Mouse (Mus musculus) lung, embryonic 14.5 days (tissue): Measurements from ENCODE around the gene Ctbp2. TPM values are rescaled to one million over a fixed set of nuclear protein-coding genes. Genes with fewer than 3 reads are reported as not detected.
A peak's percentile ranks its signal among the peaks of the same experiment; 100 is the strongest.

ENCODE experiments used
- ATAC-seq: fragments of 200-750 bp; cut with Nextera tagmentation; 2 replicates; pipeline ENCODE4 v1.8.0; 2017; ENCODE audit warnings: mild to moderate bottlenecking, moderate TSS enrichment, moderate library complexity; ENCODE audit not compliant: insufficient read depth
- DNase-seq: peaks from one replicate; pipeline ENCODE4 v3.0.0-alpha.2; 2015
- H3K27ac ChIP-seq: fragments of 300-500 bp; sonication (generic); 2 replicates; pipeline ENCODE4 v1.5.1; 2014; ENCODE audit warnings: low read depth, mild to moderate bottlenecking, moderate library complexity
- H3K27me3 ChIP-seq: fragments of 300-500 bp; sonication (generic); 2 replicates; pipeline ENCODE4 v1.6.1; 2014; ENCODE audit warnings: low read length, control low read depth; ENCODE audit not compliant: insufficient read depth
- H3K36me3 ChIP-seq: fragments of 300-500 bp; sonication (generic); 2 replicates; pipeline ENCODE4 v1.6.1; 2014; ENCODE audit warnings: control low read depth; ENCODE audit not compliant: insufficient read depth
- H3K4me1 ChIP-seq: fragments of 300-500 bp; sonication (generic); 2 replicates; pipeline ENCODE4 v1.6.1; 2014; ENCODE audit warnings: antibody characterized with exemption, control low read depth; ENCODE audit not compliant: insufficient read depth
- H3K4me2 ChIP-seq: fragments of 300-500 bp; sonication (generic); 2 replicates; pipeline ENCODE4 v1.6.1; 2014; ENCODE audit warnings: mild to moderate bottlenecking
- H3K4me3 ChIP-seq: fragments of 300-500 bp; sonication (generic); 2 replicates; pipeline ENCODE4 v1.5.1; 2014; ENCODE audit warnings: low read depth, low read length
- H3K9ac ChIP-seq: fragments of 300-500 bp; sonication (generic); 2 replicates; pipeline ENCODE4 v1.6.1; 2014
- H3K9me3 ChIP-seq: fragments of 300-500 bp; sonication (generic); 2 replicates; pipeline ENCODE4 v1.6.1; 2016; ENCODE audit warnings: low read depth, low read length, control low read depth
- CTCF ChIP-seq: IDR thresholded peaks from 2 replicates; pipeline ENCODE4 v1.5.1; 2016; ENCODE audit warnings: antibody characterized with exemption, low read depth
- WGBS: fragments of 180-500 bp; shearing (Covaris S2); extraction: QIAGEN DNeasy Blood & Tissue Kit; methylation state at CpG from one replicate; pipeline ENCODE4 v1.1.7; 2014; 5-methylcytosine and 5-hydroxymethylcytosine counted together
- polyA plus RNA-seq: library from polyadenylated mRNA; unstranded; fragments of >200 nt; fragmentation: Nextera tagmentation; extraction: Ambion mirVana; gene quantifications from 2 replicates; pipeline ENCODE4 v1.2.1, GENCODE M21; 2014

The Ctbp2 gene
- 124 and 128 TPM in 2 replicates for polyA plus RNA-seq

- peak; percentile 58 for TF ChIP-seq CTCF
- WGBS = under 1% methylated on average over 59 of the region's 59 CpGs
Observed at GRCm38 (mm10) chr7:133123999-133124700, at the start of gene Ctbp2. Gene Ctbp2 (minus strand): TSS chr7:133124354.

GRCm38 (mm10) chr7:133171403-133172032 lies 47.4 kb upstream of the Ctbp2 start:
- DNase-seq (no peak), ATAC-seq (no peak)
- H3K27ac ChIP-seq = no peak overlapping the region
- 78% methylated on average over 4 of the region's 4 CpGs for WGBS
- H3K36me3 ChIP-seq = no peaks in the 10 kb centered on the region
- H3K4me2 ChIP-seq = no peak overlapping the region
- no peak overlapping the region for H3K4me3 ChIP-seq
- H3K4me1 ChIP-seq = 0 out of 2 replicates have a peak, but pooled peaks cover 1% of the 10 kb centered on the region
- no peaks in the 10 kb centered on the region for H3K27me3 ChIP-seq
- H3K9me3 ChIP-seq = no peaks in the 10 kb centered on the region
- H3K9ac ChIP-seq = no peak overlapping the region
- no peak for TF ChIP-seq CTCF

More at GRCm38 (mm10) chr7:133123999-133124700, at the start of gene Ctbp2:
- peak; percentile 86 for ATAC-seq
- Histone ChIP-seq H3K27me3 (no peaks in the 10 kb centered on the region), H3K9ac (peak within 1 kb of the TSS; percentile 98), H3K4me1 (peaks cover 12% of the 10 kb centered on the region), H3K4me2 (peak within 1 kb of the TSS; percentile 96), H3K36me3 (no peaks in the 10 kb centered on the region), H3K27ac (peak within 1 kb of the TSS; percentile 99), H3K9me3 (no peaks in the 10 kb centered on the region), H3K4me3 (peak within 1 kb of the TSS; percentile 94)
- DNase-seq = peak; percentile 89

GRCm38 (mm10) chr7:133168928-133169327 lies 44.8 kb upstream of the Ctbp2 start:
- Histone ChIP-seq H3K36me3 (no peaks in the 10 kb centered on the region), H3K4me2 (no peak overlapping the region), H3K4me3 (no peak overlapping the region), H3K4me1 (no peaks in the 10 kb centered on the region), H3K9me3 (no peaks in the 10 kb centered on the region), H3K9ac (no peak overlapping the region), H3K27me3 (no peaks in the 10 kb centered on the region), H3K27ac (no peak overlapping the region)
- ATAC-seq (no peak), DNase-seq (no peak)
- 75% methylated on average over 3 of the region's 3 CpGs for WGBS
- no peak for TF ChIP-seq CTCF

- Histone ChIP-seq H3K27me3 (no peaks in the 10 kb centered on the region), H3K36me3 (no peaks in the 10 kb centered on the region), H3K9me3 (no peaks in the 10 kb centered on the region), H3K27ac (no peak overlapping the region), H3K4me3 (no peak overlapping the region), H3K4me2 (no peak overlapping the region), H3K9ac (no peak overlapping the region), H3K4me1 (peaks cover 1% of the 10 kb centered on the region; the same call in 1 of the 2 replicates)
- WGBS = 78% methylated on average over 2 of the region's 2 CpGs
- ATAC-seq (no peak), DNase-seq (no peak)
- TF ChIP-seq CTCF = no peak
Observed at GRCm38 (mm10) chr7:133167903-133168302, 43.7 kb upstream of the Ctbp2 start.

GRCm38 (mm10) chr7:133164770-133165169 lies 40.6 kb upstream of the Ctbp2 start:
- H3K27me3 ChIP-seq = no peaks in the 10 kb centered on the region
- WGBS = 32% methylated on average over 2 of the region's 2 CpGs
- TF ChIP-seq CTCF = no peak
- ATAC-seq (no peak), DNase-seq (no peak)
- no peaks in the 10 kb centered on the region for H3K36me3 ChIP-seq
- H3K9me3 ChIP-seq = no peaks in the 10 kb centered on the region
- no peak overlapping the region for H3K4me2 ChIP-seq
- H3K9ac ChIP-seq = no peak overlapping the region
- H3K27ac ChIP-seq = no peak overlapping the region
- no peak overlapping the region for H3K4me3 ChIP-seq
- peaks cover 10% of the 10 kb centered on the region for H3K4me1 ChIP-seq

GRCm38 (mm10) chr7:133163011-133163410 lies 38.9 kb upstream of the Ctbp2 start:
- 48% methylated on average over 5 of the region's 5 CpGs for WGBS
- TF ChIP-seq CTCF = no peak
- no peak overlapping the region for H3K9ac ChIP-seq
- ATAC-seq (no peak), DNase-seq (no peak)
- no peaks in the 10 kb centered on the region for H3K36me3 ChIP-seq
- H3K4me1 ChIP-seq = peaks cover 10% of the 10 kb centered on the region
- H3K4me2 ChIP-seq = no peak overlapping the region
- no peak overlapping the region for H3K4me3 ChIP-seq
- no peaks in the 10 kb centered on the region for H3K27me3 ChIP-seq
- H3K27ac ChIP-seq = no peak overlapping the region
- H3K9me3 ChIP-seq = no peaks in the 10 kb centered on the region

- no peak overlapping the region for H3K9ac ChIP-seq
- no peaks in the 10 kb centered on the region for H3K36me3 ChIP-seq
- peak; percentile 57 for DNase-seq
- peak overlapping the region; percentile 78; the same call in 1 of the 2 replicates for H3K27ac ChIP-seq
- TF ChIP-seq CTCF = no peak
- H3K4me3 ChIP-seq = no peak overlapping the region
- no peaks in the 10 kb centered on the region for H3K9me3 ChIP-seq
- H3K27me3 ChIP-seq = no peaks in the 10 kb centered on the region
- H3K4me2 ChIP-seq = no peak overlapping the region
- peak; percentile 68 for ATAC-seq
- 13% methylated on average over 2 of the region's 2 CpGs for WGBS
- H3K4me1 ChIP-seq = peaks cover 10% of the 10 kb centered on the region
Observed at GRCm38 (mm10) chr7:133162131-133162530, 38.0 kb upstream of the Ctbp2 start.
